Mouse (Mus musculus): Measurements from ENCODE around the gene Ppp1ca. TPM values are rescaled to one million over a fixed set of nuclear protein-coding genes. Genes with fewer than 3 reads are reported as not detected.

Ppp1ca gene
- polyA plus RNA-seq, 1 experiment from 2014 or later: 931 TPM

DNA sequence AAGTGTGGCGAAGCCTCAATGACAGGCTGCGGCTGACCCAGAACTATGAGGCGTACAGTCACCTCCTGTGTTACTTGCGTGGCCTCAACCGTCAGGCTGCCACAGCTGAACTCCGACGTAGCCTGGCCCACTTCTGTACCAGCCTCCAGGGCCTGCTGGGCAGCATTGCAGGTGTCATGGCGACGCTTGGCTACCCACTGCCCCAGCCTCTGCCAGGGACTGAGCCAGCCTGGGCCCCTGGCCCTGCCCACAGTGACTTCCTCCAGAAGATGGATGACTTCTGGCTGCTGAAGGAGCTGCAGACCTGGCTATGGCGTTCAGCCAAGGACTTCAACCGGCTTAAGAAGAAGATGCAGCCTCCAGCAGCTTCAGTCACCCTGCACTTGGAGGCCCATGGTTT, 30.3 kb downstream of the Ppp1ca start:
- H3K4me1 ChIP-seq (replicated peaks; ENCODE audit: control insufficient read depth, insufficient read depth, low read length): peaks cover 22% of the 10 kb centered on the region
- H3K4me3 ChIP-seq (ENCODE audit: low read length): no peak overlapping the region
- ATAC-seq (ENCODE audit: low read depth): peak; percentile 21; the same call in 1 of the 2 replicates
- no peaks in the 10 kb centered on the region for H3K36me3 ChIP-seq (ENCODE audit: control insufficient read depth, insufficient read depth, low read length)
- no peak overlapping the region for H3K4me2 ChIP-seq (ENCODE audit: low read depth, low read length)
- H3K27ac ChIP-seq (ENCODE audit: low read length): no peak overlapping the region; the same call in 1 of the 2 replicates
- H3K9me3 ChIP-seq (ENCODE audit: control insufficient read depth, low read length): no peaks in the 10 kb centered on the region
- H3K27me3 ChIP-seq (ENCODE audit: control insufficient read depth, insufficient read depth, low read depth, low read length): no peaks in the 10 kb centered on the region; the same call in 1 of the 2 replicates
- 54% methylated on average over 11 of the region's 11 CpGs for WGBS
- H3K9ac ChIP-seq (ENCODE audit: low read length): no peak overlapping the region

DNA sequence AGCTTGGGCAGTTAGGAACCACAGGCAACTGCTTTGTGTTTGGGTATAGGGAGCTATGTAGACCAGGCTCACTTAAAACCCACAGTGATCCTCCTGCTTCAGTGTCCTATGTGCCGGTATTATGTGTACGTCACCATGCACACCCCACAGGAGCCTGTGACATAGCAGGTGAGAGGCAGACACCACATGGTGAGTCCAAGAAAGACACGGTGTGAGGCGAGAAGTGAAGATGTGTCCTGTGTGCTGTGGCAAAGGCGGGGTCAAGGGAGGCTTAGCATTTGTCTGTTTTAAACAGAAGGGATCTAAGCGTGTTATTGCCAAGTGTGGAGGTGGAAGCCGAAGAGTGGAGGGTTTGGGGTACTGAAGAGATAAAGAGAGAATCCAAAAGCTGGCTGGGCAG, 34.9 kb downstream of the Ppp1ca start:
- H3K36me3 ChIP-seq (ENCODE audit: control insufficient read depth, insufficient read depth, low read length): no peaks in the 10 kb centered on the region
- 82% methylated on average over 7 of the region's 7 CpGs for WGBS
- H3K9ac ChIP-seq (ENCODE audit: low read length): no peak overlapping the region
- peaks cover 14% of the 10 kb centered on the region for H3K4me1 ChIP-seq (replicated peaks; ENCODE audit: control insufficient read depth, insufficient read depth, low read length)
- no peaks in the 10 kb centered on the region for H3K9me3 ChIP-seq (ENCODE audit: control insufficient read depth, low read length)
- no peak overlapping the region for H3K4me2 ChIP-seq (ENCODE audit: low read depth, low read length)
- H3K27ac ChIP-seq (ENCODE audit: low read length): no peak overlapping the region
- no peak for ATAC-seq (ENCODE audit: low read depth)
- no peak overlapping the region for H3K4me3 ChIP-seq (ENCODE audit: low read length)
- no peaks in the 10 kb centered on the region; the same call in 1 of the 2 replicates for H3K27me3 ChIP-seq (ENCODE audit: control insufficient read depth, insufficient read depth, low read depth, low read length)

DNA sequence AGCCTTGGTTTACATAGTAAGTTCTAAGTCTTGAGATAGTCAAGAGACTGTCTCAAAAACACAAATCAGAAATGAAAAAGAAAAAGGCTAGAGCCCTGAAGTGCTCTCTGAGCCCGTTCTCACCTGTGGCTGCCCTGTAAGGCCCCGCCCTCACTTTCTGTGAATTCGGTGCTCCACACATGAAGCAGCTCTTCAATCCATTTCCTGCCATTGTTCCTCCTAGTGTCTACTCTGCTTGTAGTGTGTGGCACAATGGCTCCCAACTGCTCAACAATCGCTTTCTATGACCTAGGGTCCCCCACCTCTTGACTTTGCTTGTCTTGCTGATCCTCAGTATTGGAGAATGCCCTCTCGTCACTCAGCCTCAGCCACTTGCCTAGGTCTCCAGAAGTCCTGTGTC, 35.6 kb downstream of the Ppp1ca start:
- whole genome bisulfite sequencing: 47% methylated on average over 5 of the region's 5 CpGs
- H3K4me2 ChIP-seq (ENCODE audit: low read depth, low read length): no peak overlapping the region
- no peak overlapping the region for H3K4me3 ChIP-seq (ENCODE audit: low read length)
- H3K36me3 ChIP-seq (ENCODE audit: control insufficient read depth, insufficient read depth, low read length): no peaks in the 10 kb centered on the region
- 0 out of 2 replicates have a peak overlapping the region, but pooled peaks have one; percentile 1 for H3K27ac ChIP-seq (ENCODE audit: low read length)
- no peaks in the 10 kb centered on the region for H3K9me3 ChIP-seq (ENCODE audit: control insufficient read depth, low read length)
- H3K27me3 ChIP-seq (ENCODE audit: control insufficient read depth, insufficient read depth, low read depth, low read length): no peaks in the 10 kb centered on the region; the same call in 1 of the 2 replicates
- H3K9ac ChIP-seq (ENCODE audit: low read length): peak overlapping the region; percentile 24; the same call in 1 of the 2 replicates
- H3K4me1 ChIP-seq (replicated peaks; ENCODE audit: control insufficient read depth, insufficient read depth, low read length): peaks cover 17% of the 10 kb centered on the region
- ATAC-seq (ENCODE audit: low read depth): no peak

DNA sequence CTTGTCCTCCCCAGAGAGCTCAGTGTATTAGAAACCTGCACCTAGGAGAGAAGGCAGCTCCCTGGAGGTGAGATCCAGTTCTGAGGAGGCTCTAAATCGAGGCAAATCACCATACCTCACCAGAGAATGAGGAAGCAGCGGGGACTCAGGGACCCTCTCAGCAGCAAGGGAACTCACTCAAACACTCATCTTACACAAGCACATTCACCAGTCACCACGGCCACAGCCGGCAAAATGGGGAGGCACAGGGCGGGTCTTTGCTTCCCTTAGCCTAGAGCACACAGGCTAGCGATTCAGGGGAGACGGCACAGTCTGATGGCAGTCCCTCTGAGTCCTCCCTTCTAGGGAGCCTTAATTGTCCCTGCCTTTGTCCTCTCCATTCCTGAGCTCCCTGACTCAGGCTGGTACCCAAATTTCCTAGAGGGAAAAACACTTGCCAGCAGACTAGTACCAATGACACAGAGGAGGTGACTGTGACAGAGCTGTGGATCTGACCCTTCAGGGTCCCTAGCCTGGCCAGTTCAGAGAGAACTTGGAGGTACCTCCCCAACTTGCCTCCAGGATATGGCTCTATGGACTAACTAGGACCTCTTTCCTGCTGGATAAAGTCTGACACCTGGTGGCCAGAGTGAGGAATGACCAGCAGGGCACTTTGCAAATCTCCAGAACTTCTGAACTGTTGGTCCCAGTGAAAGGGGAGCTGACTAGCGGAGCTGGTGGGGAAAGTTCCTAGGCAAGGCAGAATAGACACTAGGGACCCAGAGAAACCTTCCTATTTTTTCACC, 36.2 kb downstream of the Ppp1ca start:
- Histone ChIP-seq H3K4me2 (ENCODE audit: low read depth, low read length) (peak overlapping the region; percentile 16; the same call in 1 of the 2 replicates), H3K27me3 (ENCODE audit: control insufficient read depth, insufficient read depth, low read depth, low read length) (no peaks in the 10 kb centered on the region; the same call in 1 of the 2 replicates), H3K9me3 (ENCODE audit: control insufficient read depth, low read length) (no peaks in the 10 kb centered on the region), H3K9ac (ENCODE audit: low read length) (peak overlapping the region; percentile 24; the same call in 1 of the 2 replicates), H3K4me1 (replicated peaks; ENCODE audit: control insufficient read depth, insufficient read depth, low read length) (peaks cover 19% of the 10 kb centered on the region), H3K4me3 (ENCODE audit: low read length) (no peak overlapping the region), H3K36me3 (ENCODE audit: control insufficient read depth, insufficient read depth, low read length) (no peaks in the 10 kb centered on the region), H3K27ac (ENCODE audit: low read length) (peak overlapping the region; percentile 1; the same call in 1 of the 2 replicates)
- peak; percentile 32; the same call in 1 of the 2 replicates for ATAC-seq (ENCODE audit: low read depth)
- 9% methylated on average over 8 of the region's 8 CpGs for WGBS

DNA sequence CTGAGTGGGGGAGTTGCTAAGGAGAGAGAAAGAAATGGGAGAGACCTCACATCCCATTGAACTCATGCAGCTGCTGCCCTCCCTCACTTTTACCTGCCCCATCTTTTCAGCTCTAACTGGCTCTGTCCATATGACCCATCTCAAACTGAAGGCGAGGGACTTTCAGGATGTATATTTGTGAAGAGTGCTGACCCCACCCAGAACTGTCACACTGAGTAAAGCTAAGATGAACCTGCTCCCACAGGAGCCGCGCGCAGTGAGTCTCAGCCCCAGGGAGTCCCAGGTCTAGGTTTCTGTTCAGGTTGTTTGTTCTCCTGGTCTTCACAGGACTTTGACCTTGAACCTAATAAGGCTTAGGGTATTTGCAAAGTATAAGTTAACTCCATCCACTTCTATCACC, 37.0 kb downstream of the Ppp1ca start:
- H3K4me3 ChIP-seq (ENCODE audit: low read length): no peak overlapping the region
- peaks cover 19% of the 10 kb centered on the region for H3K4me1 ChIP-seq (replicated peaks; ENCODE audit: control insufficient read depth, insufficient read depth, low read length)
- H3K9ac ChIP-seq (ENCODE audit: low read length): no peak overlapping the region
- H3K27me3 ChIP-seq (ENCODE audit: control insufficient read depth, insufficient read depth, low read depth, low read length): no peaks in the 10 kb centered on the region; the same call in 1 of the 2 replicates
- WGBS: 71% methylated on average over 4 of the region's 4 CpGs
- H3K4me2 ChIP-seq (ENCODE audit: low read depth, low read length): no peak overlapping the region
- no peak for ATAC-seq (ENCODE audit: low read depth)
- H3K9me3 ChIP-seq (ENCODE audit: control insufficient read depth, low read length): no peaks in the 10 kb centered on the region
- no peak overlapping the region for H3K27ac ChIP-seq (ENCODE audit: low read length)
- no peaks in the 10 kb centered on the region for H3K36me3 ChIP-seq (ENCODE audit: control insufficient read depth, insufficient read depth, low read length)

DNA sequence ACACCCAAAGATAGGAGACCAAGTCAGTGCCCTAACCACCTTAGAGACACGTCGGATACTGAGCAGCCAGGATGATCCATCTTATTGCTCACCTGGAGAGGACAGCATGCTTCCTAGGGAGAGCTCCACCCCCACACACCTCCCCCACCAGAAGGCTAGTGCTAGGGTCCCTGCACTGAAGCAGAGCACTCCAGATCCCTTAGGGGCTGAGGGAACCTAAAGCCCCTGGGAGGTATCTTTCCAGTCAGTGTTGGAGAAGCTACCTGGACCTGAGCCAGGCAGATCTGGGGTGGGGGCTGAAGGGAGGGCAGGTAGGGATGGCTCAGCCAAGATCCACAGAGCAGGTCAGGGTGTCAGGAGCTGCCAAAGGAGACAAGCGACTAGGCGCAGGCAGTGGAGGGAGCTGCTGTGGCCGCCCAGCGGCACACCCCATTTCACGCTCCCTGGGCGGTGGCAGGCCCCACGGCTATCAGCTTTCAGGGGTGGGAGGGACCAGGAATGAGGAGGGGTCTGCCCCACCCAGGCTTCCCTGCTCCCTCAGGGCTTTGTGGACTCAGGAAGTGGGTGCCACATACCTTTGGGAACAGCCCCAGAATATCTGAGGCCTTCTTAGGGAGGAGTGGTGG, 37.7 kb downstream of the Ppp1ca start:
- H3K27ac ChIP-seq (ENCODE audit: low read length): no peak overlapping the region
- no peaks in the 10 kb centered on the region; the same call in 1 of the 2 replicates for H3K27me3 ChIP-seq (ENCODE audit: control insufficient read depth, insufficient read depth, low read depth, low read length)
- WGBS: 48% methylated on average over 6 of the region's 9 CpGs
- no peak for ATAC-seq (ENCODE audit: low read depth)
- H3K4me3 ChIP-seq (ENCODE audit: low read length): no peak overlapping the region
- no peaks in the 10 kb centered on the region for H3K9me3 ChIP-seq (ENCODE audit: control insufficient read depth, low read length)
- H3K9ac ChIP-seq (ENCODE audit: low read length): no peak overlapping the region
- peaks cover 19% of the 10 kb centered on the region for H3K4me1 ChIP-seq (replicated peaks; ENCODE audit: control insufficient read depth, insufficient read depth, low read length)
- no peak overlapping the region for H3K4me2 ChIP-seq (ENCODE audit: low read depth, low read length)
- H3K36me3 ChIP-seq (ENCODE audit: control insufficient read depth, insufficient read depth, low read length): no peaks in the 10 kb centered on the region

DNA sequence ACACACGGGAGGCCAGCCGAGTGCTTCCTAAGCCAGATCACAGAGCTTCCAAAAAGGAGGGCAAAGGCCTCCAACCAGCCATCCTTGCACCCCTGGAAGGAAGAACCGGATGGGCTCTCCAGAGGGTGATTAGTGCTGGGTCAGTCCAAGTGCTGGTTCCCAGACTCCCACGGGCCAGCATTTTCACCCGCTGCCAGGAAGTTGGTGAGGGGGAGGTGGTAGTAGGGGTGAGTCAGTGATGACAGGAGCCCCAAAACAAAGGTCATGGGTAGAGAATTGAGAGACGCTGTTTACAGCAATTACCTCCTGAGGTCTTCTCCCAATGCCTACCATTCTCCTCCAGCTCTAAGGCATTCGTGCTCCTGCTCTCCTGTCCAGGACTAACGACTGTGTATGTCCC, 38.5 kb downstream of the Ppp1ca start:
- ATAC-seq (ENCODE audit: low read depth): no peak
- no peak overlapping the region for H3K9ac ChIP-seq (ENCODE audit: low read length)
- 69% methylated on average over 8 of the region's 8 CpGs for WGBS
- peaks cover 19% of the 10 kb centered on the region for H3K4me1 ChIP-seq (replicated peaks; ENCODE audit: control insufficient read depth, insufficient read depth, low read length)
- no peak overlapping the region for H3K4me2 ChIP-seq (ENCODE audit: low read depth, low read length)
- no peak overlapping the region for H3K4me3 ChIP-seq (ENCODE audit: low read length)
- no peaks in the 10 kb centered on the region for H3K36me3 ChIP-seq (ENCODE audit: control insufficient read depth, insufficient read depth, low read length)
- H3K27ac ChIP-seq (ENCODE audit: low read length): no peak overlapping the region
- no peaks in the 10 kb centered on the region; the same call in 1 of the 2 replicates for H3K27me3 ChIP-seq (ENCODE audit: control insufficient read depth, insufficient read depth, low read depth, low read length)
- H3K9me3 ChIP-seq (ENCODE audit: control insufficient read depth, low read length): no peaks in the 10 kb centered on the region

DNA sequence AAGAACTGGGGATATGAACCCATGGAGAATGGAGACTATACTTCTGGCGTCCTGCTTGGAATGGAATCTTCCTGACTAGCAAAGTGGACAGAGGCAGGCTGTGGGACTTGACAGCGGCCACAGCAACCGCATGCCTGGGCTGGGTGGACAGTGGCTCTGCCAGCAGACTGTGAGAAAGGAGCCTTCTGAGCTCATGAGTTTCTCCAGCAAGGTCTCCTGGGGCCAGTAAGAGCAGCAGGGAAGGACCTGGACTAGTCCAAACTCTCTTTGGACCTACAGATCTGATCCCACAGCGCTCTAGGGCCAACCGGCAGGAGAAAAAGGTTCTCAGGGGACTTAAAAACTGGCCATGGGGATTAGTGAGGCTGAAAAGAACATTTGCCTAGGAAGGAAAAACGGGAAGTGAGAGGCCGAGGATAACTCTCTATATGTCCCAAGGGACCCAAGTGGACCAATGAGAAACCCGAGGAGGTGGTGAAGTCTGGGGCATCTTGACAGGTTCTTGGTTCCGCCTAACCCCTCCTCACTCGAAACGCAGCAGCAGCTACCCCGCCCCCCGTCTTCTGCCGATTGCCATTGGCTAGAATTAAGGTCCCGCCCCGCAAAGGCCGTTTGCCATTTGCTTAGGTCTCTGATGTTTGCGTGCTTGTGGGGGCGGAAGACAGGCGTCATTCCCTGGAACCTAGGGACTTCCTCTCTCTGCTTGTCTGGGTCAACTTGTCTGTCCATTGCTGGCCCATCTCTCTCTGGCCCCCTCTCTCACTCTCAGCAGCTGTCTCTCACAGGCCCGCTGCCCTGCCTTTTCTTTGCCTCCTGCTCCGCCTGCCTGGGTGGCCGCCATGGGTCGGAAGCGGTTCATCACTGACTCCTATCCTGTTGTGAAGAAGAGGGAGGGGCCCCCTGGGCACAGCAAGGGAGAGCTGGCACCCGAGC, 39.7 kb downstream of the Ppp1ca start, which contains the start of gene Pold4:
Pold4 (plus strand) TSS at position 647 of the 933 bp plus-strand sequence.
- no peaks in the 10 kb centered on the region for H3K36me3 ChIP-seq (ENCODE audit: control insufficient read depth, insufficient read depth, low read length)
- peak within 1 kb of the TSS; percentile 67 for H3K4me3 ChIP-seq (ENCODE audit: low read length)
- H3K27me3 ChIP-seq (ENCODE audit: control insufficient read depth, insufficient read depth, low read depth, low read length): no peaks in the 10 kb centered on the region; the same call in 1 of the 2 replicates
- H3K4me1 ChIP-seq (replicated peaks; ENCODE audit: control insufficient read depth, insufficient read depth, low read length): peaks cover 19% of the 10 kb centered on the region
- H3K9me3 ChIP-seq (ENCODE audit: control insufficient read depth, low read length): no peaks in the 10 kb centered on the region
- peak; percentile 93 for ATAC-seq (ENCODE audit: low read depth)
- peak within 1 kb of the TSS; percentile 95 for H3K27ac ChIP-seq (ENCODE audit: low read length)
- 10% methylated on average over 26 of the region's 26 CpGs for WGBS
- peak within 1 kb of the TSS; percentile 90 for H3K4me2 ChIP-seq (ENCODE audit: low read depth, low read length)
- H3K9ac ChIP-seq (ENCODE audit: low read length): peak within 1 kb of the TSS; percentile 74
